Mouse (Mus musculus) embryonic fibroblast, embryonic 13.5 days (primary cell): ENCODE results near the gene Fbxo21. TPM values are rescaled to one million over a fixed set of nuclear protein-coding genes. Genes with fewer than 3 reads are reported as not detected.

Experiments used
- H3K27ac ChIP-seq: 2 replicates; pipeline ENCODE4 v1.5.1; 2012; ENCODE audit warnings: low read length, control low read depth, inconsistent platforms; ENCODE audit not compliant: insufficient read depth
- H3K4me1 ChIP-seq: 2 replicates; pipeline ENCODE4 v1.6.1; 2011; ENCODE audit warnings: low read length; ENCODE audit not compliant: control insufficient read depth, insufficient read depth
- H3K4me3 ChIP-seq: 2 replicates; pipeline ENCODE4 v1.5.1; 2011; ENCODE audit warnings: mild to moderate bottlenecking, control low read depth, low read length; ENCODE audit not compliant: insufficient read depth
- CTCF ChIP-seq: IDR thresholded peaks from 2 replicates; pipeline ENCODE4 v1.5.1; 2011; ENCODE audit warnings: mild to moderate bottlenecking, control low read depth, low read length, moderate library complexity, borderline replicate concordance; ENCODE audit not compliant: insufficient read depth
- POLR2A ChIP-seq: IDR thresholded peaks from 2 replicates; pipeline ENCODE4 v1.6.1; 2011; ENCODE audit warnings: low read depth, mild to moderate bottlenecking, control low read depth, low read length, moderate library complexity
- polyA plus RNA-seq: library from polyadenylated mRNA; stranded (reverse); fragments of >200 nt; gene quantifications from 2 replicates; pipeline ENCODE4 v1.2.4, GENCODE M21; 2011; ENCODE audit warnings: low read depth; ENCODE audit not compliant: missing spikeins, insufficient read length

Fbxo21 gene
- polyA plus RNA-seq, 1 experiment: 39.0 TPM

- Histone ChIP-seq H3K4me3 (no peak overlapping the region), H3K27ac (no peak overlapping the region), H3K4me1 (peaks cover 3% of the 10 kb centered on the region; the same call in 1 of the 2 replicates)
- TF ChIP-seq POLR2A (no peak), CTCF (no peak)
These were observed 2.6 kb downstream of the Fbxo21 start for GRCm38 (mm10) chr5:117979082-117979481.

- Histone ChIP-seq H3K4me3 (no peak overlapping the region), H3K4me1 (peaks cover 3% of the 10 kb centered on the region; the same call in 1 of the 2 replicates), H3K27ac (no peak overlapping the region)
- TF ChIP-seq POLR2A (no peak), CTCF (no peak)
These were observed 4.4 kb downstream of the Fbxo21 start for GRCm38 (mm10) chr5:117980921-117981320.

- H3K4me1 ChIP-seq: peaks cover 3% of the 10 kb centered on the region; the same call in 1 of the 2 replicates
- TF ChIP-seq POLR2A (no peak), CTCF (no peak)
- H3K27ac ChIP-seq: no peak overlapping the region
- H3K4me3 ChIP-seq: no peak overlapping the region
These were observed 5.4 kb downstream of the Fbxo21 start for GRCm38 (mm10) chr5:117981943-117982342.

DNA sequence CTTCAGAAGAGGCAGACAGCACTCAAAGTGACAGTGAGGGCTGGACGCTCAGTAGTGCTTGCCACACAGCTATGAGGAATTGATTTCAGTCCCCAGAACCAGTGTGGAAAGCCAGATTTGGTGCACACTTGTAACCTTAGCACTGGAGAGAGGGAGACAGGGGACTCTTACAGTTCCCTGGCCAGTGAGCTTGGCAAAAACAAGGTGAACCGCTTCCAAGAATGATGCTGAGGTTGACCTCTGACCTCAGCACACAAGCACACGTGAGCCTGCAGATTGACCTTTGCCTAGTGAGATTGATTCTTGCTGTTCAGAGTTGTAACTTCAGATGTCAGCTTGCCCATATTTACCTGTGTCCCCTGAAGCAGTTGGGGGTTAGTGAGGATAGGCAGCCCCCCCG, 9.8 kb downstream of the Fbxo21 start:
- Histone ChIP-seq H3K4me1 (no peaks in the 10 kb centered on the region), H3K4me3 (no peak overlapping the region), H3K27ac (no peak overlapping the region)
- TF ChIP-seq POLR2A: no peak
- no peak for TF ChIP-seq CTCF

DNA sequence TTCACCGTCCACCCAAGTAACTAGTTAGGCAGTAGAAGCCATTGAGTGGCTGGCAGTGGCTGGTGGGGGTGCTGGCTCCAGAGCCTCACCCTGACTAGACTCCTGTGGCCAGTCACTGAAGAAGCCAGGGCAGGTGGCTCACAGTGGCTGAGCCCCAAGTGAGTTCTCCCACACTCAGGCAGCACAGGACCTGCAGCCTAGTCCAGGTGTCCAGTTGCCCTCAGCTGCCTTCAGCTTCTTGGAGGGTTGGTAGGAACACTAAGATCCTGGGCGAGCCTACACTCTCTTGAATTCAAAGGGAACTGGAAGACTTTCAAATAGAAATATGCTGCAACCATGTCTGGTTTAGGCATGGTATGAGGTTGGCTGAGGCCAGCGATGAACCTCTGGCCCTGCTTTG, 11.4 kb downstream of the Fbxo21 start:
- Histone ChIP-seq H3K27ac (no peak overlapping the region), H3K4me3 (no peak overlapping the region), H3K4me1 (no peaks in the 10 kb centered on the region)
- TF ChIP-seq CTCF: no peak
- TF ChIP-seq POLR2A: no peak

DNA sequence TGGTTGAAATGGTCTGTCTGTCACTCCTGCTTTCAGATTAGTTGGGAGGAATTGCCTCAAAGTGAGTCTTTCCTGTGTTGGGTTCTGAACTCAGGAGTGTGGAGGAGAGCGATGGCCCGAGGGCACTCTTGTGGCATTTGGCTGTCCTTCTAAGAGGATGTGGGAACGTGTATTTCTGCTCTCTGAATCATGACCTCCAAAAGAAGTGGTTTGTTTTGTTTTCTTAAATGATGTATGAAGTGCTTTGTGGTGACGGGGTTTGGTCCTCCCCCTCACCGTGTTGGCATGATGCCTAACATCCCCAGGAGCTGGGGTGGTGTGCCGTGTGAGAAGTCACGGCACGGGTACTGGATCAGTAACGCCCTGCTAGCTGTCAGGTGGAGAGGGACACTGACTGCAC, 11.8 kb downstream of the Fbxo21 start:
- Histone ChIP-seq H3K27ac (no peak overlapping the region), H3K4me1 (no peaks in the 10 kb centered on the region), H3K4me3 (no peak overlapping the region)
- TF ChIP-seq CTCF: no peak
- TF ChIP-seq POLR2A: no peak

GRCm38 (mm10) chr5:117989773-117990172, 13.2 kb downstream of the Fbxo21 start:
- no peak for TF ChIP-seq CTCF
- no peak for TF ChIP-seq POLR2A
- Histone ChIP-seq H3K4me3 (no peak overlapping the region), H3K27ac (no peak overlapping the region), H3K4me1 (no peaks in the 10 kb centered on the region)

DNA sequence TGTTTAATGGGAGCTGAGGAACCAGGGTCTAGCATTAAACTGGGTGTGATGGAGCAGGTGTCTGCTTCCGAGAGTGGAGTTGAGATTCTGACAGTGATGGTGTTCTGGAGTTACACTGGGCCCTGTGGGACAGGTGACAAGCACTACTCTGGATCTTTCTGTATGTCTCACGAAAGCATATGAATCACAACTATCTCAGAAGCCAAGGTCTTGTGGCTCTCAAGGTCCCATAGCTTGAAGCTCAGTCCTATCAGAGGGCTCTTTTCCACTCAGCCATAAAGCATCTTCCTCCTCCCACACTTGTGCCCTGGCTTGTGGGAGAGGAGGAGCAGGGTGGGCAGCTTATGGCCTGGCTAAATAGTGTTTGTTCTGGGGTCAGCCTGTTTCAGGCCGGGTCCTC, 14.4 kb downstream of the Fbxo21 start:
- no peak overlapping the region for H3K4me3 ChIP-seq
- no peaks in the 10 kb centered on the region for H3K4me1 ChIP-seq
- TF ChIP-seq CTCF (no peak), POLR2A (no peak)
- no peak overlapping the region for H3K27ac ChIP-seq

GRCm38 (mm10) chr5:117993550-117993949, 17.0 kb downstream of the Fbxo21 start:
- no peaks in the 10 kb centered on the region for H3K4me1 ChIP-seq
- no peak overlapping the region for H3K27ac ChIP-seq
- no peak overlapping the region for H3K4me3 ChIP-seq
- no peak for TF ChIP-seq CTCF
- no peak for TF ChIP-seq POLR2A

GRCm38 (mm10) chr5:117995372-117995901, 18.9 kb downstream of the Fbxo21 start:
- no peak for TF ChIP-seq POLR2A
- no peak for TF ChIP-seq CTCF
- no peaks in the 10 kb centered on the region for H3K4me1 ChIP-seq
- H3K27ac ChIP-seq: no peak overlapping the region
- no peak overlapping the region for H3K4me3 ChIP-seq

- no peak overlapping the region for H3K4me3 ChIP-seq
- no peak overlapping the region for H3K27ac ChIP-seq
- no peaks in the 10 kb centered on the region for H3K4me1 ChIP-seq
- TF ChIP-seq CTCF: no peak
- TF ChIP-seq POLR2A: no peak
These were observed 19.4 kb downstream of the Fbxo21 start for GRCm38 (mm10) chr5:117995911-117996310.

DNA sequence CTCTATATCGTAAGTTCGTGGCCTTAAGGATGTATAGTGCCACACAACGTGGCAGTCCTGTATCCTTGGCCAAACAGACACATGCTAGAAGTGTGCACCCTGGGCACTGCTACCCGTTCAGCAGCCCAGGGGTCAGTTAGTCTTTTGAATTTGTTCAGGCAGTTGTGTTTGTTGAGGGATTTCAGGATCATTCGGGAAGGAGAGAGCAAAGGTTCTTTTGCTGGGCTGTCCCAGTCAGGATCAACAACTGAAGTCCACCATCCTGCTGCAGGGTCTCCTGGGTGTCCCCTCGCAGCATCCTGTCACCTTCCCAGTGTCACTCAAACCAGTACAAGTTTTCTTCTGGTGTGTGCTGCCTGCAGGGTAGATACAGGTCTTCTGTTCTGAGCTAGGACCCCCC, 20.1 kb downstream of the Fbxo21 start:
- TF ChIP-seq CTCF: no peak
- TF ChIP-seq POLR2A: no peak
- no peak overlapping the region for H3K27ac ChIP-seq
- H3K4me3 ChIP-seq: no peak overlapping the region
- H3K4me1 ChIP-seq: no peaks in the 10 kb centered on the region
